Mouse (Mus musculus) gonadal fat pad, adult 2 months (tissue): ENCODE measurements around the gene Strbp. TPM values are rescaled to one million over a fixed set of nuclear protein-coding genes. Genes with fewer than 3 reads are reported as not detected.
A peak's percentile ranks its signal among the peaks of the same experiment; 100 is the strongest.

ENCODE experiments used
- DNase-seq: peaks from one replicate; pipeline ENCODE4 v3.0.0-alpha.2; 2012; ENCODE audit warnings: low read depth
- polyA plus RNA-seq: library from polyadenylated mRNA; depleted of rRNA; stranded (reverse); fragments of >200 nt; gene quantifications from 2 replicates; pipeline ENCODE4 v1.2.3, GENCODE M21; 2012; rRNA removed

The Strbp gene
- polyA plus RNA-seq: 4.4 and 6.5 TPM in 2 replicates

DNA sequence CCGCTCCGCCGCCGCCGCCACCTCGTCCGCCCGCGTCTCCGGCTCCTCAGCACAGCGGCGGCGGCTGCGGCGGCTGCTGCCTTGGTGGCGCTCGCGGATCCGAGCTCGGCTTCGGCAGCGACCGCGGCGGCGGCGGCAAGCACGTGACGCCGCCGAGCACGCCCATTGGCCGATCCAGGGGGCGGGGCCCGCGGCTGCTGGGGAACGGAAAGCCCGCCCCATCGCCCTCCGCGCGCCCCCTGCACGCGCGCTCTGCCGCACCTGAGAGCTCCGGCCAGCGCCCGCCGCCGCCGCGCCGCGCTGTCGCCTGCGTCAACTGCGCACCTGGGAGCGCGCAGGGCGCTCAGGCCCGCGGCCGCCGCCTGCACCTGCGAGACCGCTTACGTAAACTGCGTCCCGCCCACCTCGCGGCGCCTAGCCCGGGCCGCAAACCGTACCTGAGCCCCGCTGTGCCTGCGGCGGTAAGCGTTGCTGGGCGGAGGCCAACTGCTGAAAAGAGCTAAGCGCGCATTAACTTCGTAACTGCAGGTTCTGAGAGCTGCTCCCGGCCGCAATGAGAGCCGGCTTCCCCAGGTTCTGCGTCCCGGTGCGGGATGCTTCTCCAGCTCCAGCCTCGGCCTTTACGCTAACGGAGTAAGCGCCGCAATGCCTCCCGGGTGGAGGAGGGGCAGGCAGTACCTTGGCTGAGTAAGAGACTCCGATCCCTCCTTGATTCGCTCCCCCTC, at the start of gene Strbp:
Gene Strbp (minus strand): TSS at position 630 of the 725 bp plus-strand sequence.
- no peak for DNase-seq

DNA sequence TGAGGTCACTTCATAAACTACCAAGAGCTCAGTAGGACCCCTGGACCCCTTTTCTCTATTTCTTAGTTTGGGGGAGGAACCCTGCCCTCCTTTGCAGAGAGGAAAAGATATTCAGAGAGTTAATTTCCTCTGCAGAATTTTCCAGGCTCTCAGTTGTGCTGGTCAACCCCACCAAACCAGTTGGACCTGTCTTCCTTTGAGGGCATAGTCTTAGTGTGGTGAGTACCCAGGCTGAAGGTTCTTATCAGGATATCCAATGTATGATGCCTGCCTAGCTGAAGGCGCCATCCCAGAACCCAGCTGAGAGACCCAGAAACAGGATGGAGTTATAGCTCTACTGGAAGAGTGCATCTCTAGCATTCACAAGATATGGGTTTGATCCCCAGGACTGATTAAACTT, 47.5 kb upstream of the Strbp start:
- no peak for DNase-seq

DNA sequence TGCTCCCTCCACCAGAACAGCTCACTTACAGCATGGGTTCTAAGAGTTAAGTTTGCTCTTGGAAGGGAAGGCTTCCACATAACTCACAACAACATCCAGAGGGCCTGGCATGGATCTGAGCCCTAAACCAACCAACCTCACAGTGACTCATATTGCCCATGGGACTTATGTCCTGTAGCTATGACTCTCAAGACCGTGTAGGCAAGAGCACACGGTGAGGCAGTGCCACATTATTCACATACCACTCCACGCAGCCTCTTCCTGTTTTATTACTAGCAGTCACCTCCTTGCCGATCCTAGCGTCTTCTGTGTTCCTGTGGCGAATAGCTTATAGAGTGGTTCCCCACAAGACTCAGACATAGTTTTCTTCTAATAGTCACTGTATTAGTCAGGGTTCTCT, 45.7 kb upstream of the Strbp start:
- DNase-seq: no peak

DNA sequence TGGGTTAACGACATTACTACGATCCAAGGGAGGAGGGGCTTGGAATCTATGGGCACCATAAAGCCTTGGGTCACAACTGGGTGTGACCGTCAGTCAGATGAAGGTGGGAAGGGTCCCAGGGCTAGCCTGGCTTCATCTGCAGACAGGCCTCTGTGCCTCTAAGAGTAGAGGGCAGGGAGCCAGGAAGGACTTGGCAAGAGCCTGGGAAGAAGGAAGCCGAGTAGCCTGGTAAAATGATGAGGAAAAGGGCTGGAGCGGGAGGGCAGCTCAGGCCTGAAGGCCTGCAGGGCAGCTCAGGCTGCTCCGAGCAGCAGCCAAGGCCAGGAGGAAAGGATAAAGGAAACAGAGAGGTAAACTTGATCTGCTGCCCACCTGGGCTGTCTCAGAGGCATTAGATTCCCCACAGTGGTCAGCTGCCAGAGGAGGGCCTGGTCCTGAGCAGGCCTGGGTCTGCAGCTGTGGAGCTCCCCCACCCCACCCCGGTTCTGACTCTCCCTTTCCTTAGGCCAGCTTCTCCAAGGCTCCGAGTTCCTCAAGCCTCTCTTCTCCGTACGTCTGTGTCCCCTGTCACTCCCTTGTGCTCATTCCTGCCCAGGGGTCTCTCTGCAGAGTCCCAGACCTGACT, 44.9 kb upstream of the Strbp start:
- DNase-seq: no peak

DNA sequence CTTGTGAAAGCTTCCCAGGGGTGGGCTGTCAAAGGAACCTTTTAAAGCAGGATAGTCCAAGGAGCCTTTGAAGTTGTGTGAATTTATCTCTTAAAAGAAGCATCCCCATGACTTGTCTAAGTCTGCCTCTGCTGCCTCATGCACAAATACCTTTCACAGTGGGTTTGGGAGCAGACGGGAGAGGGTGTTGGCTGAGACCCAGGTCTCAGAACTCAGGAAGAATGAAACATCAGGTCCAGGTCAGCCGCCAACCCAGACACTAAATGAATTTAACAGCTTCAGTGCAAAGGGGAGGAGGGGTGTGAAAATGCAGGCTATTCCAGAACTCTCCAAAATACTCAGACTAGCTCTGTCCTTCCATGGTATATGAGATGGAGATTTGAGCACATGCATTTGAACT, 44.2 kb upstream of the Strbp start:
- no peak for DNase-seq

DNA sequence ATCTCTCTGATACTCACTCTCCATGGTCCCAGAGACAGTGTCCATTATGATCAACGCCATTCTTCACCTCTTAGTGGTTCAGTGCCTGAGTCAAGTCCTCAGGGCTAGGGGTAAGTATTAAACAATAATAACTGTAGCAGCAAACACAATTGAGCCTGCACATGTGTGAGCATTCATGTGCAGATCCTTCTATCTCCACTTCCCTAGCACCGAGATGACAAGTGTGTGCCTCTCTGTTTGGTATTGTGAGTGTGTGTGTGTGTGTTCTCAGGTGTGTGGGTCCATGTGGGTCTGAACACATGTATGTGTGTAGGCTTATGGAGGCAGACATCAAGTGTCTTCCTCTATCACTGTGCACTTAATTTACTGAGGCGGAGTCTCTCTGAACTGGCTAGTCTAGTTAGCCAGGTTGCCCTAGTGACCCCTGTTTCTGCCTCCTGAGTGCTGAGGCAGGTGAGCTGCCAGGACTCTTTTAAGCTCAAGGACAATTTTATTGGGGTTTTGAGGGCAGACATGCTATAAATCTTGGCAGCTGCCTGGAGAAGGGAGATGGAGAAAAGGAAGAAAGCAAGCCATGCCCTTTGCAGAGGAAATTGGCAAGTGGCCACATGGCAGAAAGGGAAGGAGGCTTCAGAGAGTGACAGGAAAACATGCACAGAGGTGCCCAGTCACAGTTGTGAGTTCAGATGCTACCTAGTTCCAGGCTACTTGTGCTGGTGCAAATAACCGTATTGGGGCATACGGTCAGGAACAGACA, 42.8 kb upstream of the Strbp start:
- no peak for DNase-seq

DNA sequence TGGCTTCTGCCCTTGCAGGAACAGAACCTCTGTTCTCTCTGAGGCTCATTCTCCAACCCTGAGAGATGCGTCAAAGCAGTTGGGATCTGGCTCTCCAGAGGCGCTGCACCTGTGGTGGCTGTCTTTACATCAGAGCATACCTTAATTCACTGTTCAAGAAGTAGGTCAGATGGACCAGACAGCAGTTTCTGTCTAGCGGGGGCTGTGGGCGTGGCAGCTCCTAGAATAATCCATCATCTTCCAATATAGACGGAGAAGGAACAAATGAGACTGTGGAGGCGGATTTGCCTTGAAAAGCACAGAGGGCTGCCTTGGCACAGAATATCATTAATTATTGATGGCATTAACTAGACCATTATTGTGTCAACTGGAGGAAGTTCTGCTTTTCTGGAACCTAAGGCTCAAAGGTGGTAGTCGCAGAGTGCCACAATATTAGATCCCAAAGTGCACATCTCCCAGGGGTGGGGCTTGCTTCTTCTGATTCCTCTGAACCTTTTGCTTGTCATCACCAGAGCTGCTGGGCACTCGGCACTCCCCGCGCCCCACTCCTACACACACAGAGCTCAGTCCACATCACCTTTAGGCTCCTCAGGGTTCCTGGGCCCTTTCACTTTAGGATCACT, 41.2 kb upstream of the Strbp start:
- no peak for DNase-seq

DNA sequence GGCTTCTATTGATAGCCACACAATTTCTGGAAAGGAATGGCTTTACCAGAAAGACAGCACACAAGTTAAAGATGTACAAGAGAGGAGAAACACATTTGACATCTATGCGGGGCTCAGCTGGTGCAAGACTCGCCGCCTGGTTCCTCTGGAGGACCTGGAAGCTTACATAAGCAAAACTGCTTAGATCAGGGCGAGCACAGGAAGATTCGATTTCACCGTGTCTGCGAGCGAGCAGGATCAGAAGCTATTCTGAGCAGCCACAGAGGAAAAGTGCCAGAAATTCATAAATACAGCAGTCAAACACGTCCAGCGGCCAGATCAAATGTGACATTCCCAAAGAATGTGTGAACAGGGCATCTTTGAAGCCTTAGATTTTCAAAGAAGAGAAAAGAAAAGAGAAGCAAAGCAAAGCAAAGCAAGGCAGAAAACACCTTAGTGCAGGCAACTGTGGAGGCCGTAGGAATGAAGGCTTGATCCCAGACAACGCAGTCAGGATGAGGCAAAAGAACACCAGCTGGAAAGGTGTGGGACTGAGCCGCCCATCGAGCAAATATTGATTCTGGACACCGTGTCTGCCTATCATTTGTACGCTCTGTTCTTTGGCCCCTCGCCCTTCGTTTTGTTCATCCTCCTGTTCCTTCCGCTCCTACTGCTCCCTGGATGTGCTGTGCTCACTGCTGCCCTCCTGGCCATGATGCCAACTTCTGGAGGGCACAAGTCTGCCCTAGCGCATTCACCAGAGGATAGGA, 38.3 kb upstream of the Strbp start:
- DNase-seq: peak; percentile 31

DNA sequence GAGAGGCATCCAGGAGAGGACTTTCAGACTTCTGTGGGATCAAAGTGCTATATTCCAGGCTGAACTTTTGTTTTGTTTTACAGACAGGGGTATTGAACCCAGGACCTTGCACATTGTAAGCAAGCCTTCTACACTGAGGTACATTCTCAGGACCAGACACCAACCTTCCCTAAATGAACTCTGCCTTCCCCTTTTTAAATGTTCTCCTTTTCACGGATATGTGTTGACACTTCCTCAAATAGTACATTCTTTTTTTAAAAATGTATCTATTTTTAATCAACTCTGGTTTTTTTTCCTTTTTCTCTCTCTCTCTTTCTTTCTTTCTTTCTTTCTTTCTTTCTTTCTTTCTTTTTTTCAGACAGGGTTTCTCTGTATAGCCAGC, 32.1 kb upstream of the Strbp start:
- DNase-seq: no peak

DNA sequence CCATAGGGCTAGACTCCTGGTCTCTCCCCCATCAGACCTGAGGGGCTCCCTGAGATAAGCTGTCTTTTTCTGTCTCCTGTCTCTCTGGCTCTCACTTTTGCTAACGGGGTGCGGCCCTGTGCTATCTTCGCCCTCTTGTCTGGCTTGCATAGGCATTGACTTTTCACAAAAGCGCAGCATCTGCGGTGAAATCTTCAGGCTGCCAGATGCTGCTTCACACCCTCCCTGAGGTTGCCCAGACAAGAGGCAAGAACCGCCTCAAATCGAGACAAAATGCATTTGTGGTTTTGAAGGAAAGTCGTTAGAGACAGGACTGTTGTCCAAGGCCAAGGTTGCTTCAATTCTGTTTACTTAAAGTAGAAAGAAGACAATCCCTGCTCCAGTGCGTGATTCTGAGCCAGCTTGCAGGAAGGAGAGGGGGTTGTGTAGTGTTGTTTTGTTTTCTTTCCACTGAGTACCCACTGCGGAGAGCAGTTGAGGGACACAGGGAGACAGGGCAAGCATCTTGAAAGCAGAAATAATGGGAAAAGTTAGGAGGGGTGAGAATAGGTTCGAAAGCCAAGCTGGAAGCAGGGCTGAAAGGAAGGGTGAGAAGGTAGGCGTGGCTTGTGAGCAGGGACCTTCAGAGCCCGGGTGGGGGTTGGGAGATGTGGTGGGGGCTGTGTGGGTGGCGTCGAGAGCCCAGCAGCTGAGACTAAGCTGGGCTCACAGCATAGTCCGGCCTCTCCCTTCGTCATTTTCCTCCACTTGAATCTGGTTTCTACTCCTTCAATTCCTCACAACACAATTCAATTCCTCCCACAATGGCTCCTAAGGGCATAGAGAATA, 31.5 kb upstream of the Strbp start:
- no peak for DNase-seq

DNA sequence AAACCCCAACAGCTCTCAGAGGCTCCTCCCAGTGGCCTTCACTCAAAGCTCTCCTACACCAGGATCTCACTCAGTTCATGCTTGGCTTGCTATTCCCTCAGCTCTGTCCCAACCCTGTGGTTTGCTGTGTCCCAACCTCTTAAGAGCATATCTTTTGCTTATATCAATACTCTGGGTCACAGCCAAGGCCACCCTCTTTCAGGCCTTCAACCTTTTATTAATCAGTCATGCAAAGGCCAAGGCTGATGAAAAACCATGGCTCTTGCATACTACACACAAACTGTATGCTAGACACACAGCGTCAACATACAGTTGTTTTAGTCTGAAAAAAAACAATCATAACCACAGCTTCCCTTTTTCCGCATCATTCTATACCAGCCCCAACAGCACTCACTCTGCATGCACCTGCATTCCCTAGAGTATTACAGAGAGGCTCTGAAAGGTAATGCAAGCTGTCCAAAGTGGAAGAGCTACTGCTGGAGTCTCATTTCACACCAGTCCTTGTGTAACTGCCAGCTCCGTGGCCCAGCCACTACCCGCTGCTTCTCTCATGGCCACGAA, 27.7 kb upstream of the Strbp start:
- DNase-seq: no peak

DNA sequence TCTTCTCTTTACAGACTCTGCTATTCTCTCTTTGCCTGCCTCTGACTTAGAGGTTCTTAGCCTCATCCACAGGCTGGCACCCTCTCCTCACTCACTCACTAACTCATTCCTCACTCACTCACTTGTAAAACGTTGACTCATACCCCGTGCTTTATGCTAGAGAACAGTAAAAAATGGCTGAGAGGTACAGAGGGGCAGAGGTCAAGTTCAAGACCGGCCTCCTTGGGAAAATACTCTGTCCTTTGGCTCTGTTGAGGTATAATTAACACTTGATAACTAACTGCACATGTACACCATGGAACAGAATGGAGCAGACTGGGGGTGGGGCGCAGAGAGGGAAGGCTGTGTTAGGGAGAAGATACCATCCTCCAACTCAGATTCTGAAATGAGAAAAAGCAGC, 20.6 kb upstream of the Strbp start:
- no peak for DNase-seq

DNA sequence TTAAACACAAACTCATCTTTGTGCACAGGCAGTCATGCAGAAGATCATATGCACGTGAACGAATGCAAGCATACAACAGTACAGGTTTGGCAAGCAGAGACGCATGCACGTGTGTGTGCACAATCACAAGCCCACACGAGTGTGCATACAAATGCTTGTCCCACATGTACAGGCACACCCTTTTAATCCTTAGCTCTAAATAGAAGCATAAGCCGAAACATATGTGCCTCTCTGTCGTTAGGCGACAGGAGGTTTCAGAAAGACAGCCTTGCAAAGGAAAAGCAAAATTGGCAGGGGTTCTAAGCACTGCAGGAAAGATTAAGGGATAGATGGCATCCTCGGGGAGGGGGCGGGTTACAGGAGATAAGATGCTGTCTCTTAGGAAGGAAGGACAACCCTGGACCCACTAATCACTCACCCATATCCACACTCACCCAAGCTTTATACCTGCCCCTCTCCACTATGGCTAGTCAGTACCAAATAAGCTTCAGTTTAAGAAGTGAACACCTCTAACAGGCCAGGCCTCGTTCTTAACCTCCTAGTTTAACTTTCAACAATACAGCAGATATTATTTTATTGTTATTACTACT, 19.9 kb upstream of the Strbp start:
- no peak for DNase-seq

DNA sequence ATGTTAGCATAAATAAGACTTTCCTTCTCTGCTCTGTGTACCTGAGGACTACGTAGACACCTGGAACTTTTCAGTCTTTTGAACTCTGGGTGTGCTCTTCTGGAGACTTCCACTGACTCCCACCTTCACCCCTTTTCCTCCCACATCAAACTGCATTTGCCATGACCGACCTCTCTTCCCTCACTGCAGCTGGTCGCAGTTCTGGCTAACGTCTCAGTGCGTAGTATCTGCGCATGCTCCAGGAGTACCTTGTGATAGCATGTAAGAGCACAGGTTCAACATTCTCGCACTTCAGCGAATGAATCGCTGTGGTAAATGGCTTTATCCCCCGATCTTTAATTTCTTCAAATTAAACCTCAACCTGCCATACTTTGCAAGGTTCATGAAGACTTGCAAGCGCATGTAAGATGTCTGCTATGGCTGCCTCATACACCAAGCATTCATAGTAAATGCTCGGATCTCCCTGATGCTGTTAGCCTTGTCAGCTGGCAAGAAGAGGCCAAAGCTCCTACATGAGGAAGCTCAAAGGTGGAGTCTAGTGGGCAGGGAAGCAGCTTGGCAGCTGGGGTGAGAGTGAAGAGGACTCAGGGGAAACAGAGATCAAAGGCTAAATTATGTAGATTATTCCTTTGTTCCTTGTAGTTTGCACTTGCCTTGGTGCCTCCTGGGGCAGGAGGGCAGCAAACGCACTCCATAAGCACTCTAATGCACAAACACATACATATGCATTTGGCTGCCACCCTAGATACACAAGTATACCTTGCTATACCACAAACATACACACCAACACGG, 19.2 kb upstream of the Strbp start:
- no peak for DNase-seq

DNA sequence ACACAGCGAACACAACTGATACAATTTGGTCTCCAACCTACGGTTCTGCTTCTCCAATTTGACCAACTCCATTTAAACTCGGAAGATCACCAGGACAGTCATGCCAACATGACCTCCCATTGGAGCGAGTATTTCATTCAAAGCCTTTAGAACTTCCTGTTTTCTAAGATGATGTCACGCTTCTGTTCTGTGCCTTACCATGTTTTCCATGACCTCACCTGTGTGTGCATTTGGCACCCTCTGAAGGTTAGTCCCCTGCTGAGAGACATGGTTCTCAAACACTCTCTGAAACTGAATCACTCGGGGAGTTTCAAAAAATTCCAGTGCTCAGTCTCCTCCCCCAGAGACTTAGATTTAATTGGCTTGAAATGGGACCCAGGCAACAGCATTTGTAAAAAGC, 12.6 kb upstream of the Strbp start:
- DNase-seq: no peak

DNA sequence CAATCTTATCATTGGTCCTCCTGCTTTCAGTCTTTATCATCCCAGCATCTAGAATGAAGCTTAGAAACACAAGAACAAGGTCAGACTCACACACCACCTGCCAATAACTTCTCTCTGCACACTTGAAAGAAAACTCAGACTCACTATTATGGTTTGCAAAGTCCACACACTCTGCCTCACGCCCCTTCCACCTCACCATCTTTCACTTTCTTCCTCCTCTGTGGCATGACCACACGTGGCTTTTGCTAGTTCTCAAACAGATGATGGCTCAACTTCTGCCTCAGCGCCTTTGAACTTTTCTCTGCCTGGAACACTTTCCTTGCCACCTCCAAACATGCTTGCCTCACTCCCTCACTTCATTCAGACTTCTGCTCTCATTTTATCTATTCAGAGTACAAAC, 11.7 kb upstream of the Strbp start:
- DNase-seq: no peak

DNA sequence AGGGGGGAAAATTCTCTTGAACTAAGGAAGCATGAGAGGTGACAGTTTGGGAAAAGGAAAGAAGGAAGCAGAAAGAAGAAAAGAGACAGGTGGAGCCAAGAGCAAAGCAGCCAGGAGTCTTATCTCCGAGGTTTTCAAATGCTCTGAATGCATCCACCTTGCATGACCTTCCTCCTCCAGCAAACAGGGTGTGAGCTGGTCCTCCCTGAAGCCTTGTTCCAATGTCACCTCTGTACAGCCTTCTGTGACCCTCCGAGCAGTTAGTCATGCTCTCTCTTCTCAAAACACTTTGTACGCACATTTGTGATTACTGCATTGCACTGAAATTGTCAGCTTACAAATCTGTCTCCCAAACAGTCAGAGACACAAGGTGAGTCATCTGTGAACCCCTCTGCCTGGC, 9.4 kb upstream of the Strbp start:
- DNase-seq: no peak

DNA sequence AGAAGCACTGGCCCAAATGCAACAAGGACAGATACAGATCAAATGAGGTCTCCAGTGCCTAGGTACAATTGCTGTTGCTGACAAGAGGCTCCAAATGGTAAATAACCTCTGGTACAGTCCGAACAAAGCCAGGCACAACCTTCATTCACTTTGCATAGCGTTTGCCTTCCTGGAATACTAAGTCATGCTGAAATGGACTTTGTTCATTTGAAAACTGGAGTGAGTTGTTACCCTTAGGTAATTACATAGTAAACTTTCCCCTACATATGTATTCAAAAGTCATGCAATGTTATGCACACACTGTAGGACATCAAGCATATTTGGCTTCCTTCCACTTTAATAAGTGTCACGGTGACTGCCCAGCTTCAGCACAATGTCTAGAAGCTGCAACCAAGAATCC, 5.2 kb upstream of the Strbp start:
- DNase-seq: no peak

DNA sequence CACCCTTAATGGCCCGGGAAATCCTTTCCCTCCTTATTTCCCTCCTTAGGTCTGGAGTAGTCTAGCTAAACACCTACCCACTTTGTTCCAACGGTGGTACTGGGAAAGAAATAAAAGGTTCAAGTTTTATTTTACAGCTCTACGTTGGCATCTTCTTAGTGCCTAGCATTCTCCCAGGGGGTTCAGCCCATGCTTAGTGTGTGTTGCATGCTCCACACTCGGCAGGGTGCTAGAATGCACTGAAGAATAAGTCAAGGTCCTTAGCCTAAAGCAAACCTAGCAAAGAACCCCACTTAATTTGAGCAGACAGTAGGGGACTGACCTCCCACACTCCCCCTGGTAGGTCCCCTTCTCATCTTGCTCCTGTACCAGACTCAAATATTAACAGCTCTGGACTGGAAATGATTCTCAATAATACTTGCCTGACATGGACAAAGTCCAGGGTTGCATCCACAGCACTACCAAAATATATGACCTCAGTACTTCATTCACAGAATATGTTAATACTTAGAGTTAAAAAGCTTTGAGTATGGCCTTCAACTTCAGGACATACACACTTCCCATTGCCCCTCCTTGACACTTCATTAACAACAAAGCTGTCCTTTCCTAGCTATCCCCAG, 592 bp upstream of the Strbp start:
- DNase-seq: no peak
